Mouse (Mus musculus) spleen, adult 2 months (tissue): ENCODE results near the gene Ncor2. TPM values are rescaled to one million over a fixed set of nuclear protein-coding genes. Genes with fewer than 3 reads are reported as not detected.

Experiments
- DNase-seq, 2 experiments: peaks; one replicate each; pipeline versions ENCODE4 v3.0.0 to v3.0.0-alpha.2; 2012 to 2021; ENCODE audit warnings: low spot score in 2 of 2, low read depth in 1 of 2
- H3K27ac ChIP-seq: fragments of 200-500 bp; 2 replicates; pipeline ENCODE4 v1.5.1; 2012; ENCODE audit warnings: low read length, inconsistent platforms; ENCODE audit not compliant: insufficient read depth
- H3K27me3 ChIP-seq: fragments of 200-500 bp; 2 replicates; pipeline ENCODE4 v1.6.1; 2012; ENCODE audit warnings: mild to moderate bottlenecking, moderate library complexity, low read length, inconsistent platforms; ENCODE audit not compliant: control insufficient read depth, insufficient read depth
- H3K36me3 ChIP-seq: fragments of 200-500 bp; 2 replicates; pipeline ENCODE4 v1.6.1; 2012; ENCODE audit warnings: mild to moderate bottlenecking, low read length, inconsistent platforms; ENCODE audit not compliant: control insufficient read depth, insufficient read depth
- H3K4me1 ChIP-seq: fragments of 200-500 bp; 2 replicates; pipeline ENCODE4 v1.6.1; 2011; ENCODE audit warnings: inconsistent platforms; ENCODE audit not compliant: control insufficient read depth, insufficient read depth, insufficient read length
- H3K4me3 ChIP-seq: fragments of 200-500 bp; 2 replicates; pipeline ENCODE4 v1.5.1; 2011; ENCODE audit warnings: mild to moderate bottlenecking, inconsistent platforms; ENCODE audit not compliant: insufficient read depth, insufficient read length; ENCODE audit errors: extremely low read depth
- CTCF ChIP-seq: fragments of 200-500 bp; IDR thresholded peaks from 2 replicates; pipeline ENCODE4 v1.5.1; 2011; ENCODE audit warnings: mild to moderate bottlenecking, inconsistent platforms; ENCODE audit not compliant: insufficient read depth, insufficient read length, insufficient replicate concordance; ENCODE audit errors: extremely low read depth
- POLR2A ChIP-seq: fragments of 200-500 bp; IDR thresholded peaks from 2 replicates; pipeline ENCODE4 v1.6.1; 2011; ENCODE audit warnings: low read depth, low read length, inconsistent platforms
- WGBS: fragments of 180-500 bp; shearing (Covaris S2); methylation state at CpG from one replicate; pipeline ENCODE4 v1.1.7; 2018; 5-methylcytosine and 5-hydroxymethylcytosine counted together
- polyA plus RNA-seq: library from polyadenylated mRNA; depleted of rRNA; stranded (reverse); fragments of >200 nt; gene quantifications from 2 replicates; pipeline ENCODE4 v1.2.3, GENCODE M21; 2012

The Ncor2 gene
- polyA plus RNA-seq, 1 experiment = 70.5 TPM

DNA sequence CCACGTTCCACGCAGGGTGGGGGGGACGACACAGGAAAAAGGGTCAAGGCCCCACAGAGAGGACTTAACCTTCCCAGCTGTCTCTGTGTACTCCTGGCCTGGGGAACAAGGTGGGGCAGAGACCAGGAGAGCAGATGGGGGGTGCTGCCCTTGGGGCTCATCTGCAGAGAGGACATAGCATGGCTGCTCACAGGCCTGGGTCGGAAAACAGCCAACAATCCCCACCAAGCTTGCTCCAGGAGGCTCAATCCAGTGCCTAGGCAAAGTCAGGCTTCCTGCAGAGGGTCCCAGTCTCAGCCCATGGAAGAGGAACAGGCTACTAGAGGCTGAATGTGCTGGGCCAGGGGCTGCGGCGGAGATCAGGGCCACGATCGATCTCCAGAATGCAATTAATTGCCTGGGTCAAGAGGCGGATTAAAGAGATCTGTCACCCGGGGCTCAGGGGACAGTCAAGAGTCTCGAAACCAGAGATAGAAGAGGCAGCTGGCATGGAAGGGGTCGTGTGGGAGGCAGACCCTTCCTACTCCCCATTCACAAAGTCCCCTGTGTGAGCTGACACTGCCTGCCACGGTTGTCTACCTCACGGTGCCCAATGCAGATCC lies 19.1 kb downstream of the Ncor2 start:
- DNase-seq = no peak
- TF ChIP-seq CTCF (no peak), POLR2A (no peak)
- 85% methylated on average over 14 of the region's 14 CpGs for WGBS
- Histone ChIP-seq H3K4me1 (peaks cover 35% of the 10 kb centered on the region), H3K27me3 (no peaks in the 10 kb centered on the region), H3K36me3 (no peaks in the 10 kb centered on the region), H3K4me3 (no peak overlapping the region), H3K27ac (peak overlapping the region; percentile 30; the same call in 1 of the 2 replicates)

- WGBS = 33% methylated on average over 12 of the region's 12 CpGs
- no peak for DNase-seq
- TF ChIP-seq POLR2A (no peak), CTCF (no peak)
- Histone ChIP-seq H3K4me3 (peak overlapping the region; percentile 50; the same call in 1 of the 2 replicates), H3K27ac (peak overlapping the region; percentile 88), H3K4me1 (peaks cover 31% of the 10 kb centered on the region), H3K27me3 (no peaks in the 10 kb centered on the region), H3K36me3 (no peaks in the 10 kb centered on the region)
Measured at GRCm38 (mm10) chr5:125159293-125159692, 19.7 kb downstream of the Ncor2 start.

DNA sequence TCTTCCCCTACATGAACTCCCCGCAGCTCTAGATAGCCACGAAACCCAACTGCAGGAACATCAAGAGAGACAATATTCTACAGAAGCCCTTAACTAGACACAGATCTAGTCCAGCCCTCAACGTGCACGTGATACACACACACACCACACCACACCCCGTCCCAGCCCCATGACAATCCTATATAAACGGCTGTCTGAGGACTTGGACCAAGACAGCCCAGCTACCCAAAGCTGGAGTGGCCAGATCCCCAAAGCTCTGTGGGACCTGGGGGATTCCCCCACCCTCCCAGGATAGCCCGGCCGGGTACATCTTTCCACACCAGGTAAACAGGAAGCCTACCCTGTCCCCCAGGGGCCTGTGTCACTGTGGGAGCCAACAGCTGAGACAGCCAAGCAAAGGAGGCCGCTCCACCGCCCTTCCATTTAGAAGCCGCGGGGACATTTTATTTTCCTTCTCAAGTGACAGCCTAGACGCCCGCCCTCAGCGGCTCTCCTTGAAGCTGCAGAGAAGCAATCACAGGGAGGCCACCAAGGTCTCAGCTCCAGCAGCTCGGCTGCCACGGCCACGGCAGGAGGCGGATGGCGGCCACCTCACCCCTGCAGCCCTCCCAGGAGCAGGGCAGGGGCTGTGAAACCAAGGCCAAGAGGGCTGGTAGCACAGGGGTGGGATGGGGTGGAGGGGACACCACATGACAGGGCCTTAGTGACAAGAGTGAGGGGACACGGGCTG lies 20.6 kb downstream of the Ncor2 start:
- H3K36me3 ChIP-seq = no peaks in the 10 kb centered on the region
- H3K4me1 ChIP-seq = peaks cover 31% of the 10 kb centered on the region
- DNase-seq = peak; percentile 47 to 84
- 9% methylated on average over 21 of the region's 21 CpGs for WGBS
- no peaks in the 10 kb centered on the region for H3K27me3 ChIP-seq
- peak overlapping the region; percentile 50 for H3K4me3 ChIP-seq
- H3K27ac ChIP-seq = peak overlapping the region; percentile 88
- TF ChIP-seq POLR2A (no peak), CTCF (no peak)

DNA sequence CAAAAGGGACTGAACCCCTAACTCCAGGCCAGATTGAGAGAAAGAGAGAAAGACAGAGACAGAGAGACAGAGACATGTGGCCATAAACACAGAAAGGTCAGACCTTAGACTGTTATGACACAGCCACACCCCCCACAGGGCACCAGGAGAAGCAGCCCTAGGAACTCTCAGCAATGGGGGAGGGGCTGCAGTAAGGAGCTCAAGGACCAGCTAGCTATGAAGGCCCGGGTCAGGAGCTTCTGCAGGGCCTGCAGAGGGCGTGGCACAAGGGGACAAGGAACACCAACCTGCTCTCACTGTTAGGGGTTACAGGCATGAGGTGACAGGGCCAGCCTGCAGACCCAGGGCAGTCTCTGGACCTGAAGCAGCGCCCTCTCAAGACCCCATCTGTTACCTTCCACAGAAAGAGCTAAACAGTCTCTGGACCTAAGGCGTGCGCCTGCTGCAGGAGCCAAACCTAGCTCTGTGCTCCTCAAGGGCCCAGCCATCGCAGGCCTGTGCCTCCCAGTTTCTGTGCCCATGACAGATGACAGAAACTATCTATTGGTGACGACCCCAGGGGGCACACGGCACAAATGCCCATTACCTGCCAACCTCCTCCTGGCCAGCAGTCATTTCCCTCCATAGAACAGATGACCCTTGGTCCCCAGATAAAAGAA lies 21.5 kb downstream of the Ncor2 start:
- H3K27ac ChIP-seq = peak overlapping the region; percentile 88; the same call in 1 of the 2 replicates
- H3K4me3 ChIP-seq = no peak overlapping the region
- H3K36me3 ChIP-seq = no peaks in the 10 kb centered on the region
- 76% methylated on average over 8 of the region's 8 CpGs for WGBS
- TF ChIP-seq POLR2A (no peak), CTCF (no peak)
- no peaks in the 10 kb centered on the region for H3K27me3 ChIP-seq
- H3K4me1 ChIP-seq = peaks cover 34% of the 10 kb centered on the region
- no peak for DNase-seq

GRCm38 (mm10) chr5:125156418-125157205 lies 22.4 kb downstream of the Ncor2 start:
- peak in 1 of 2 experiments; percentile 54 for DNase-seq
- Histone ChIP-seq H3K27me3 (no peaks in the 10 kb centered on the region), H3K4me3 (no peak overlapping the region), H3K27ac (no peak overlapping the region), H3K36me3 (no peaks in the 10 kb centered on the region), H3K4me1 (peaks cover 34% of the 10 kb centered on the region)
- 75% methylated on average over 22 of the region's 22 CpGs for WGBS
- TF ChIP-seq CTCF (no peak), POLR2A (no peak)

DNA sequence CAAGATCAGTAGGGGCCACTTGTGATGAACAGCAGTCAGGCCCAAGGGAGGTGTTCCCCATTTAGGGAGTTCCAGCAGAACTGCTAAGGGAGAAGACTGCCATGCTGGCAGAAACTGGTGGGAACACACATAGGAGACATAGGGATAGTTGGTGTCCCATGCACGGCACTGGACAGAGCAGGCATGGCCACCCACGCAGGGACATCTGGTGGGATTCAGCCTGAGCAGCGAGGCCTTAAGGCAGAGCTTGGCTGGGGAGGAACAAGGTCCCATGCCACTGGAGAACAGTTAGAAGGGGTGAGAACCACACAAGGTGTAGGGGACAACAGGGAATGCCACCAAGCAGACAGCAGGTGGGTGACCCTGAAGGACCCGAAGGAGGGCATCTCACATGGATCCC lies 23.6 kb downstream of the Ncor2 start:
- H3K27me3 ChIP-seq = no peaks in the 10 kb centered on the region
- TF ChIP-seq POLR2A (no peak), CTCF (no peak)
- no peaks in the 10 kb centered on the region for H3K36me3 ChIP-seq
- H3K27ac ChIP-seq = no peak overlapping the region
- H3K4me1 ChIP-seq = peaks cover 34% of the 10 kb centered on the region
- no peak for DNase-seq
- WGBS = 91% methylated on average over 4 of the region's 4 CpGs
- H3K4me3 ChIP-seq = no peak overlapping the region
